Mouse (Mus musculus): ENCODE measurements at regions not wholly inside any gene's neighbourhood (a gene's known extent, or its start where the extent isn't known, plus 50 kb on each side); places are given as distances from the start of the nearest gene placed in this dataset.

DNA sequence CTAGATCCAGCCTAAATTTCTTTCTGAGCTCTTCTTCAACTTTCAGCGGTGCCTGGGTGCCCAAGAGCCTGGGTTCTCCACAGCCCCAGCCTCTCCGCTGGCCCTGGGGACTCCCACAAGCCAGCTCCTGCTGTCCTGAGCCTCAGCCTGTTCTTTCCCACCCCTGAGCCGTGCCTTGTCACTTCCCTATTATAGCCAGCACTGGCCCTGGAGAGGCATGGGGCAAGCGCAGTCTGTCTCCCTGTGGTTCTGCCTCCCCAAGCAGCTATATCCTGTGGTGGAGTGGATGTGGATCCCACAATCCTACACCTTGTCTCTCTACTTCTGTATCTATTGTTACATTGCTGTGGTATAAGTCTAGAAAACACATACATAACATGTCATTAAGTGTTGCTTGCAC lies 128.6 kb upstream of the Hgf start:
- in situ Hi-C loops (cut with MboI, MseI), result no loop called here

DNA sequence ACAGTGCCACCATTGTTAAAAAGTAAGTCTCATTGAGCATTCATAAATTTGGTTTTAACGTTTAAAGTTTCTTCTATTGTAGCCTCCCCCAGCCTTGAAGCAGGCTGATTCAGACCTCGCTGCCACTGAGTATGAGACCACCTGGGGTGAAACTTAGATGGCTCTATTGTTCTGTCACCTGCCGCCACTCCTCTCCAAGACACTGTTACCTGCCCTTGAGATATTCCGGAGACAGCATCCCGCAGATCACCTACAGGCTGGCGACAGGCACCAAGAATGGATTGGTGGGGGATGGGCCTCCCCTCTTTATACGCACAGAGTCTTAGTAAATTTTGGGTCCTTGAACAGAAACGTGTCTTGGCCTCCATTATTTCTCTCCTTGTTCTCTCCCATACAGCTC lies 128.0 kb upstream of the Hgf start:
- in situ Hi-C loops (cut with MboI, MseI), result no loop called here

DNA sequence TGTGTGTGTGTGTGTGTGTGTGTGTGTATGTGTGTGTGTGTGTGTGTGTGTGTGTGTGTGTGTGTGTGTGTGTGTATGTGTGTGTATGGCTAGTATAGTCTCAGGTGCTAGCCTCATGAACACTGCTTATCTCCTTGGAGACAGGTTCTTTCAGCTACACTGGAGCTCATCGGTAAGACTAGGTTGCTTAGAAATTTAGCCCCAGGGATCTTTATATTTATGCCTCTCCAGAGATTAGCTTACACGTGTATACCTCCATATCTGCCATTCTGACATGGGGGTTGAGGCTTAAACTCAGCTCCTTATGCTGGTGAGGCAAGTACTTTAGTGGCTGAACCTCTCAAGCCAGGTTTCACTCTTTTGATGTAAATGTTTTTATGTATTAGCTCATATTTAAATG lies 127.0 kb upstream of the Hgf start:
- in situ Hi-C loops (cut with MboI, MseI), result no loop called here

DNA sequence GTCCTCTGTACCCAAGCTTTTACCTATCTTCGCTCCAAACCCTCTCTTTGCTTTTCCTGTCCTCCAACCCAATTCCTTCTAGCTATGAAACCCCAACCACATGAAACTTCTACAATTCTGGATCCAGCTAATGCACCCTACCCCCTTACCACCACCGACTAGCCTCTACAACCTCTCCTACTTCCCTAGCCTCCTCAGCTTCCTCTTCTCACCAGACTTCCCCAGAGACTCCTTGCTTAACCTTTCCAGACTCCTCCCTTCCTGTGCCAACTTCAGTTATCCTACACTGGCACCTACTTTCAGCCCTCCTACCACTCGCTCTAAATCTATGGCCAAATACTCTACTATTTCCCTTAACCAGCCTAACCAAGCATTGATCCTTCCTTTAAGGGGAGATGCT lies 118.7 kb upstream of the Hgf start:
- in situ Hi-C loops (cut with MboI, MseI), result no loop called here

DNA sequence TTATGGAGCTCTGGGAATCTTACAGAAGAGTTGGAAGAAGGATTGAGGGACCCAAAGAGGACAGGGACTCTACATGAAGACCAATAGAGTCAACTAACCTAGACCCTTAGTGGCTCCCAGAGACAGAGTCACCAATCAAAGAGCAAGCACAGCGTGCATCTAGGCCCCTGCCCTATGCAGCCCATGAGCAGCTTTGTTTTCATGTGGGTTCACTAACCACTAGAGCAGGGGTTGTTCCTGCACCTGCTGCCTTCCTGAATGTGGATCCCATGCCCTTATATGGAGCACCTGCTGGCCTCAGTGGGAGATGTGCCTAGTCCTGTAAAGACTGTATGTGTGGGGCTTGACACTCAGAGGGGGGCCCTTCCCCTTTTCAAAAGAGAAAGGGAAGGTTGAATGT lies 108.2 kb upstream of the Hgf start:
- in situ Hi-C loops (cut with MboI, MseI), result no loop called here

DNA sequence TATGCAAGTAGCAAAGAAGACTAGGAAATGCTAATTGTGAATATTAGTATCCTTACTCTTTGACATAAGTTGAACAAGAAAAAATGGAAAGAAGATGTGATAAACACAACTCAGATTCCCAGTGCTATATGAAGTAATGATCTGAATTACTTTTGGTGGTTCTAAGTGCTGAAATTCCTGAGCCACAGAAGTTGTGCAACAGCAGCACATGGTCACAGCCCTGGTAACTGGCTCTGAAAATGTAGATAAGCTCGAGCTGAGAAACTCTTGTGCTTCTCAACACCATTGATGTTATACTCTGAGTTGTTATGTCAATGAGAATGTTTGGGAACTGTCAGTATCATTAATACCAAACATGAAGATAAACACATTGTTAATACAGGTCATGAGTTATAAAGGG lies 106.3 kb upstream of the Hgf start:
- in situ Hi-C loops (cut with MboI, MseI), result no loop called here

DNA sequence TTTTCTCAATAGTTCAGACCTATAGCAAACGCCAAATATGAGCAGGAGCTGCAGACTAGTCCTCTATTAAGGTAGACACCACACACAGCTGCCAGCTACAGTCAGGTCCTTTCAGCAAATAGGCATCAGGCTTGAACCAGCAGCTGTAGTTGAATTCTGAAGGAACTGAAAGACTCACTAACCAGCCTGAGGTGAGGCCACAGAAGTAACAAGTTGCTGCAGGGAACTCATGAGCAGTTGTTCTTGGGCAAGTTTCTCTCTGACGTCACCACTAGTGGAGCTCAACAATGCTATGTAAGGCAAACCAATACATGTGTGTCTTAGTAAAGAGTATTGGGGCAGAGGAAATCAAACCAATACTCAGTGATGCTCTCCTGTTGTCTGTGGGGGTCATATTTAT lies 91.5 kb upstream of the Hgf start:
- in situ Hi-C loops (cut with MboI, MseI), result loop anchor here in 1 of 2 experiments (10.0 kb wide), 1 partner anchor 117 kb away; no protein-coding TSS in a partner anchor

DNA sequence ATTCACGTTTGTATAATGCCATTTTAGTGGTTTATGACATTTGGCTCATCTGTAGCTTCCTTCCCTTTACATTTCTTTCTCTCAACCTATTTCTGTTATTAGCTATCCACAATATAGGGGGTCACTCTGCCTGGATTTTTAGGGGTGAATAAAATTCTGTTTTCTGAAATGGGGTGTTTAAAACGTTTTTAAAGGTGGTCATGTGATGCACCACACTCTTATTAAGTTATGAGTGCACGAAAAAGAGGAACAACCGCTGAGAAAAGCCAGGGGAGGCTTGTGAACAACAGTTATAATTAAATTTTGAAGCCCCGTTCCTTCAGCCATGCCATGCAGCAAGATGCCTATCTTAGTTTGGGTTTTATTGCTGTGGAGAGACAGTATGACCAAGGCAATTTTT lies 87.0 kb upstream of the Hgf start:
- in situ Hi-C loops (cut with MboI, MseI), result loop anchor here in 1 of 2 experiments (10.0 kb wide), 1 partner anchor 121 kb away; no protein-coding TSS in a partner anchor

DNA sequence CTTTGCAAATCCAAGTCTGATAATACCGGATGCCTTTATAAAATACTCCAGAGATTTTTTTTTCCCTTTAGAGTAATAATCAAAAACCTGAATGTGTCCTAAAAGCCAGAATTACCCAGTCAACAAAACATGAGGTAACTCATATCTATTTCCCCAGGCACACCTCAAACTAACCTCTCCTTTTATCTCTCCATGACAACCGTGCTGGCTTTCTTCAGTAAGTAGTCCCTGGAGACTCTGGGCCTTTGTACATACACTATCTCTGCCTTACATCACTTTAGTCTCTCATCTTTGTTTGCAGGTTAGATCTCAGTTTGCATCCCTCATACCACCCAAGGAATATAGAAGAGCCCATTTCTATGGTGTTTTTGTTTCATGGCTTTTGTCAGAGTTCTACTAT lies 84.7 kb upstream of the Hgf start:
- in situ Hi-C loops (cut with MboI, MseI), result loop anchor here in 1 of 2 experiments (10.0 kb wide), 1 partner anchor 124 kb away; no protein-coding TSS in a partner anchor

DNA sequence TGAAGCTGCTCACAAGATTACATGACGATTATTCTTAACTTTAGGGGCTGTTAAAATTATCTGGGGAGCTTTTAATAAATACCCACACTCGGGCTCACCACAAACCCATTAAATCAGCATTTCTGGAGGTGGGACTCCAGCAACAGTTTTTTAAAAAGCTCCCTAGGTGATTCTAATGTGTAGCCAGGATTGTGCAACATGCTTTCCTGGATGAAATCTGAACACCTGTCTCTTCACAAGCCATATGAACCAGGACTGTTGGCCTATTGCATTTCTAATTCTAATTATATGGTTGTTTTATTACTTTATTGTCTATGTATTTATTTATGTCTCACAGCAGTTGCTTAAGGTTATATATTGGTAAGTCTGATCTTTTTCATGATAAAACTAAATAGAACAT lies 84.1 kb upstream of the Hgf start:
- in situ Hi-C loops (cut with MboI, MseI), result loop anchor here in 1 of 2 experiments (10.0 kb wide), 1 partner anchor 124 kb away; no protein-coding TSS in a partner anchor

DNA sequence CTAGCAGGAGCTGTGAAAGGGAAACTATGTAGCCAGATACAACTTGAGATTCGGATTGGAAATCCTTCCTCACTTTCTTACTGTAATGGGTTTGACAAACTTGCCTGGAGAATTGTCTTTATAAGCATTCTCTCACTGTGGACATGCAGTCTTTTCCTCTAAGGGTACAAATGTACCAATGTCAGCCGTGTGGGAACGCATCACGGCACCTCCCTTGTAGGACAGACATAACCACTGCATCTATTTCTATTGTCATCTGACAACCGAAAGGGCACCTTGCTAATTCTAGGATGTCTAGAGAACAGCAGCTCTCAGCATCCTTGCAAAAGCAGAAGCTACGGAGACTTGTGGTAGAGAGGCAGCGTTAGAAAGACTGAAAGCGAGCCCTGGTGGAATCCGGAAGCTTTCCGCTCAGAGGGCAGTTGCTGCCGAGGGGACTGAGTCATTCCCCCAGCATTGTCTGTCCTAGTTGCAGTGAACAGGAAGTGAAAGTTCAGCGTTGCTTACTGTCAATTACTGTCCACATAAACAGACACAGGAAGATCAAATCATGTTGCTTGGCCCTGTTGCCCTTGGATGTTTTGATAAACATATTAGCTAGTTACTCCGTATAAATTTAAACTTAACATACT lies 83.5 kb upstream of the Hgf start:
- in situ Hi-C loops (cut with MboI, MseI), result loop anchor here in 1 of 2 experiments (10.0 kb wide), 1 partner anchor 125 kb away; no protein-coding TSS in a partner anchor

DNA sequence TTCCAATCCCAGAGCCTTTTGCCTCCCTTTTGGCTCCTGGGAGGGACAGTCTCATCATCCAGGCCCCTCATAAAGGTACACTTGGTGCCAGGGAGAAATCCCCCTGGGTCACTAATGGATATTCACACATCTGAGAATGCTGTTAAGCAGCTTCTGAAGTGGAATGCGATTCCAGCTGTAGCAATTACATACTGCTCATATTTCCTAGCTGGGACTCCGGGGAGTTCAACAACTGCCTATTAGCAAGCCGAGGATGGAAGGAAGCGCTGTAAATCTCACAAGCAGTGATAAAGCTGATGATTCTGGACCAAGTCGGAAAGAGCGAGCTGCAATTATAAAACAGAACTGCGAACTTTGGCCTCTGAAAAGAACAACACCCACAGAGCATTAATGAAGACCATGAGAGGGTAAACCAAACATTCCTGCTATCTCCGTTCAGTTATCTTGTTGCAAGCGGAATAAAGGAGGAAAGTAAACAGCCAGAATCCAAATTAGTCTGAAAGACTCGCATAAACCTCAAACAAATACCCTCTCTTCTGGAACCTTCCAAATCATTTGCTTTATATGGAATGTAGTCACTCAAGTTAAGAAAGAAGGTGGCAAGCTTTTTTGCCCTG lies 82.8 kb upstream of the Hgf start:
- in situ Hi-C loops (cut with MboI, MseI), result no loop called here

DNA sequence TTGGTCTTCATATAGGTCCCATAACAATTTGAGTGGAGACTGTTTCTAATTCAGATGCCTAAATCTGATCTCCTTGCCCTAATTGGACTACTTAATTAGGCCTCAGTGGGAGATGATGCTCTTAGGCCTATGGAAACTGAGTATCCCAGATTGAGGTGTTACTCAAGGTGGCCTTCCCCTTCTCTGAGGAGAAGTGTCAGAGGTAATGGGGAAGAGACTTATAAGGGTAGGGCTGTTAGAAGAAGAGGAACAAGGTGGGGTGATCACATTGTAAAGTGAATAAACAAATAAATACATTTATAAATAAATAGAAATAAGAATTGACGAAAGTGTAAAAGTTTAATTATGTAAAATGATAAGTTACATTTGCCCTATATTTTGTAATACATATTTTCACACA lies 65.3 kb upstream of the Hgf start:
- in situ Hi-C loops (cut with MboI, MseI), result loop anchor here in 1 of 2 experiments (10.0 kb wide), 1 partner anchor 83 kb away; no protein-coding TSS in a partner anchor

DNA sequence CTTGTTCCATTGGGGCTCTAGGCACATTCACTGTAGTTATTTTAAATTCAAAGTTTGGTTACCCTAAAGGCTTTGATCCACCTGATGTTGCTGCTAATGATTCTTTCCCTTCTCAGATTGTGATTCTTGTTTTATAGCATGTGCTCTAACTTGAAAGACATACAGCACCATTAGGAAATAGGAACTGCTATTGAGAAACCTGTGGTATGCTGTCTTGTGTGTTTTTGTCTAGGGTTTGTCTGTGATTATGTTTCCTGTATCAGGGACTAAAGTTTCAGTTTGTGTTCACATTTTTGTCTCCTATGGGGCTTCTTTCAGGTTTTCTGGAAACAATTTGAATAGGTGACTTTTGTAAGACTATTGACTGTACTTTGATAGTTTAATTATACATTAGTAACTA lies 63.5 kb upstream of the Hgf start:
- in situ Hi-C loops (cut with MboI, MseI), result loop anchor here in 1 of 2 experiments (10.0 kb wide), 1 partner anchor 85 kb away; no protein-coding TSS in a partner anchor

DNA sequence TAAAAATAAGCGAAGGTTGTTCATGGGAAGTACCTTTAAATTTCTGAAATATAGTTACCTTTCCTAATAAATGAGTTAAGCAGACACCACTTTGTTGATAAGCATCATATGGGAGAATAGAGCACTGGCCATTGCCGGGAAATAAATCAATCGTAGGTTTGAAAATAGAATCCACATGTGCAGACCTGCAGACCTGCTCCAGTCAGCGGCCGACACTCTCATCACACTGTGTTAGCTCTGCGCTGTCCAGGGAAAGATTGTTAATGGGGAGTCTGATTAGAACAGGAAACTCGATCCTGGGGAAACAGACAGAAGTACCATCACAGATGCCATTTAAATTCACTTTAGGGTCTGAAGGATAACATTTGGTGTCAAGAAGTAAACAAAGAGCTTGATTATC lies 53.4 kb upstream of the Hgf start:
- in situ Hi-C loops (cut with MboI, MseI), result loop anchor here in 1 of 2 experiments (10.0 kb wide), 1 partner anchor 185 kb away; no protein-coding TSS in a partner anchor

All from T-helper 17 cell (primary cell).